Mouse (Mus musculus): ENCODE measurements at regions not wholly inside any gene's neighbourhood (a gene's known extent, or its start where the extent isn't known, plus 50 kb on each side); places are given as distances from the start of the nearest gene placed in this dataset.

DNA sequence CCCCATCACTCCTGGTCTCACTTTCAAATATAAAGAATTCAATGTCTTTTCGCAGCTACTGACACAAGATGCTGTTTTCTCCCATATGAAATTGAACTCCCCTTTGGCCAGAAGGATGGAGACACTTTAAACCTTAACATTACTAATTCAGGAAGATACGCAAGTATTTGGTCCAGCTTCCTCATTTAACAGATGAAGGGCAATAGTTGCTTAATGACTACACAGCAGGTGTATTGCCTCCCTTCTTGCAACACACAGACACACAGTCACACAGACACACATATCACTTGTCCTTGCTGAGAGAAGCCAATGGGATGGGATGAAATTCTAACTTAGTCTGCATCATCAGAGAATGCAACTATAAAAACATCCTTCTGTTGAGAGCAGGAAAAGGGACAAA, 89.8 kb upstream of the Fut8 start:
- TF ChIP-seq CTCF (IDR thresholded peaks at IDR 0.05; ENCODE audit: insufficient read depth, low read length) (no peak), POLR2A (IDR thresholded peaks at IDR 0.05; ENCODE audit: borderline replicate concordance, extremely low read depth, low read depth, low read length) (no peak)
